Mouse (Mus musculus) small intestine, adult 10 weeks (tissue): ENCODE measurements around the gene Mrap. TPM values are rescaled to one million over a fixed set of nuclear protein-coding genes. Genes with fewer than 3 reads are reported as not detected.

Experiments used
- polyA plus RNA-seq: library from polyadenylated mRNA; stranded (reverse); fragments of 350-450 nt; fragmentation: Illumina TruSeq; extraction: RNeasy Lipid Tissue Mini Kit (QIAGEN cat#74804); gene quantifications from one replicate; pipeline ENCODE4 v1.2.3, GENCODE M21; 2014; ENCODE audit warnings: low replicate concordance

The Mrap gene
- polyA plus RNA-seq = not detected

DNA sequence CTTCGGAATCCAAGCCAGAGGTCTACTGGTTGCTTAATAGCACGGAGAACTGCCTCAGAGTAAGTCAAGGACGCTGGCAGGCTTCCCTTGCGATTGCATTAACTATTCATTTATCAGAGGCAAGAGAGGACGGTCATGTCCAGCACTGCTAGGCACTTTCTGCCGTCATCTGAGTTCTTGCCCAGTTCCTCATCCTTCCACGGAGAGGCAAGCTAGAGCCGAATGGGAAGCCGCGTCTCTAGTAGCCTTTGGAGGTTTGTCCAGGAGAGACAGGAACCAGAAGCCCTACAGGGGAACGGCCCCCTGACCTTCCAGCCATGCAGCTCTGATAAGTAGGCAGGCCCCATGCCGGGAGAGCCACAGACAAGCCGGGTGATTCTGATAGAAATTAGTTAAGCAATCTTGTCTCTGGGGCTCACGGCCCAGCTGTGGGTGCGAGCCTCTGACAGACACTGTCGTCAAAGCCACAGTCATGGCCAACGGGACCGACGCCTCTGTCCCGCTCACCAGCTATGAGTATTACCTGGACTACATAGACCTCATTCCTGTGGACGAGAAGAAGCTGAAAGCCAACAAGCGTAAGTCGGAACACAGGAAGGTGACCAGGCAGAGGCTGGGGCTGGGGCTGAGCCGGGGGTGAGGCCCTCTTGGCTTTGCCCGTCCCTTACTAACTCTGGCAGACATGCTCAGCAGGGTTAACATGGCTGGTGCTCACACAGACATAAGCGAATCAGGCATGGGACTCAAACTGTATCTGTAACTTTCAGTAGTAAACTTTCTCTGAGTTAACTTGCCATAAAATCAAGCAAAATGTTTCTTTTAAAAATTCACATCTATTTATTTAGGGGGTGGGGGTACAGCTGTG, at the start of gene Mrap:
Gene Mrap, plus strand, starts transcription at position 116 of the 865 bp plus-strand sequence.

GRCm38 (mm10) chr16:90727233-90728115, 10.5 kb upstream of the Mrap start, which contains the start of gene Mis18a:
Mis18a (minus strand) TSS chr16:90727404.

Other genes starting within 250 kb of the Mrap start
- 28.8 TPM for gene Mis18a, start 10.8 kb upstream of the Mrap start, polyA plus RNA-seq
- 1.4 TPM for gene Urb1, start 72.2 kb downstream of the Mrap start, polyA plus RNA-seq
- 0.41 TPM for gene Eva1c, start 88.5 kb downstream of the Mrap start, polyA plus RNA-seq
- gene Cfap298, start 196.9 kb downstream of the Mrap start, polyA plus RNA-seq = 3.6 TPM